Mouse (Mus musculus) ES-Bruce4 (cell line): ENCODE measurements around the gene Oscp1. TPM values are rescaled to one million over a fixed set of nuclear protein-coding genes. Genes with fewer than 3 reads are reported as not detected.

ENCODE experiments used
- H3K27ac ChIP-seq: 2 replicates; pipeline ENCODE4 v1.5.1; 2012; ENCODE audit warnings: low read length, inconsistent platforms; ENCODE audit not compliant: insufficient read depth
- H3K27me3 ChIP-seq: 2 replicates; pipeline ENCODE4 v1.6.1; 2012; ENCODE audit warnings: mild to moderate bottlenecking, low read length, inconsistent platforms; ENCODE audit not compliant: control insufficient read depth, poor library complexity, insufficient read depth, severe bottlenecking
- H3K36me3 ChIP-seq: 2 replicates; pipeline ENCODE4 v1.6.1; 2012; ENCODE audit warnings: inconsistent platforms, mild to moderate bottlenecking, low read length, moderate library complexity; ENCODE audit not compliant: control insufficient read depth, poor library complexity, insufficient read depth, severe bottlenecking
- H3K4me1 ChIP-seq: one replicate; pipeline ENCODE4 v1.8.1; 2011; ENCODE audit warnings: low read length; ENCODE audit not compliant: control insufficient read depth, insufficient read depth
- H3K4me3 ChIP-seq: 2 replicates; pipeline ENCODE4 v1.5.1; 2011; ENCODE audit warnings: low read depth, mild to moderate bottlenecking, low read length
- H3K9ac ChIP-seq: 2 replicates; pipeline ENCODE4 v1.6.1; 2012; ENCODE audit warnings: low read depth, mild to moderate bottlenecking, inconsistent platforms; ENCODE audit not compliant: poor library complexity, severe bottlenecking
- H3K9me3 ChIP-seq: replicated peaks from 2 replicates; pipeline ENCODE4 v1.6.1; 2012; ENCODE audit warnings: mild to moderate bottlenecking, low read length, inconsistent platforms; ENCODE audit not compliant: control insufficient read depth, poor library complexity, insufficient read depth, severe bottlenecking
- CTCF ChIP-seq: IDR thresholded peaks from one replicate; pipeline ENCODE4 v1.8.1; 2011; ENCODE audit warnings: low read depth, low read length
- EP300 ChIP-seq: IDR thresholded peaks from 2 replicates; pipeline ENCODE4 v1.6.1; 2011; ENCODE audit warnings: low read depth, low read length; ENCODE audit not compliant: insufficient read depth
- POLR2A ChIP-seq: IDR thresholded peaks from one replicate; pipeline ENCODE4 v1.8.1; 2011; ENCODE audit warnings: low read length; ENCODE audit not compliant: insufficient read depth
- polyA plus RNA-seq: library from polyadenylated mRNA; stranded (reverse); fragments of >200 nt; gene quantifications from 2 replicates; pipeline ENCODE4 v1.2.4, GENCODE M21; 2011; ENCODE audit warnings: low read depth; ENCODE audit not compliant: missing spikeins, insufficient read depth, insufficient read length

The Oscp1 gene
- polyA plus RNA-seq, 1 experiment = 5.3 TPM

GRCm38 (mm10) chr4:126027980-126028379 lies 30.4 kb upstream of the Oscp1 start:
- Histone ChIP-seq H3K4me3 (no peak overlapping the region), H3K27me3 (no peaks in the 10 kb centered on the region), H3K9ac (no peak overlapping the region), H3K4me1 (no peaks in the 10 kb centered on the region), H3K27ac (no peak overlapping the region), H3K9me3 (no peaks in the 10 kb centered on the region), H3K36me3 (no peaks in the 10 kb centered on the region)
- TF ChIP-seq POLR2A = no peak
- TF ChIP-seq EP300 = no peak
- TF ChIP-seq CTCF = no peak

GRCm38 (mm10) chr4:126029042-126029441 lies 29.3 kb upstream of the Oscp1 start:
- TF ChIP-seq EP300 (no peak), POLR2A (no peak), CTCF (no peak)
- no peaks in the 10 kb centered on the region for H3K27me3 ChIP-seq
- no peak overlapping the region for H3K9ac ChIP-seq
- no peaks in the 10 kb centered on the region for H3K9me3 ChIP-seq
- H3K4me3 ChIP-seq = no peak overlapping the region
- H3K27ac ChIP-seq = no peak overlapping the region
- H3K4me1 ChIP-seq = no peaks in the 10 kb centered on the region
- no peaks in the 10 kb centered on the region for H3K36me3 ChIP-seq

DNA sequence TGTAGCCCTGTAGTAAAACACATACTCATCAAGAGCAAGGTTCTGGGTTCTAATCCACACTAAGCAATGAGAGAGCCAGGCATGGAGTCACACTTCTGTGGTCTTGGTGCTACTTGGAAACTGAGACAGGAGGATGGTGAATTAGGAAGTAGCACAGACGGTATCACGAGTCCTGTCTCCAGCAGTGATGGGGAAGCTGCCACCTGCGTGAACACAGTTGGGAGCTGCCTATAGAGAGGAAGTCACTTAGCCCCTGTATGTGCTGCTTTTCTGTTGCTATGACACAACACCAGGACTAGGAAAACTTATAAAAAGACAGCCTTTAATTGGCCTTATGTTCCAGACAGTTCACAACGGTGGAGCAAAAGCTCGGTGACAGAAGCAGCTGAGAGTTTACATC lies 27.7 kb upstream of the Oscp1 start:
- Histone ChIP-seq H3K9me3 (no peaks in the 10 kb centered on the region), H3K4me3 (no peak overlapping the region), H3K27ac (no peak overlapping the region), H3K9ac (no peak overlapping the region), H3K27me3 (no peaks in the 10 kb centered on the region), H3K36me3 (no peaks in the 10 kb centered on the region), H3K4me1 (no peaks in the 10 kb centered on the region)
- TF ChIP-seq CTCF (no peak), POLR2A (no peak), EP300 (no peak)

DNA sequence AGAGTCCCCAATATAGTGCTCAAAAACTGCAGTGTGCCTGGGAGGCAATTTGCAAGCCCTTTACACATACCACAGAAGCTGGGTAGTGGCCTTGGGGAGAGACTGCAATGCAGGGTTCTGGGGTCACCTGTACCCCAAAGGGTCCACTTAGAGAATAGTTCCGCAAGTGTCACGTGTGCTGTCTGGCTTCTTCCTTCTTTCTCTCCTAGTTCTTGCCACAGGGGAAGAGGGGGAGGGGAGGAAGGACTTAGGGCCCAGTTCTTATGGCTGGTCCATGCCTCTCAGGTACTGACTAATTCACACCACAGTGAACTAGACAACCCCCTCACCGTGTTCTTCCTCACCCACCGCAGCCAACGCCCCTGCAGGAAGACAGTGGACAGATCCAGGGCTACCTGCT lies 23.0 kb upstream of the Oscp1 start:
- H3K4me1 ChIP-seq = no peaks in the 10 kb centered on the region
- TF ChIP-seq EP300 (no peak), POLR2A (no peak), CTCF (no peak)
- no peaks in the 10 kb centered on the region for H3K9me3 ChIP-seq
- no peak overlapping the region for H3K4me3 ChIP-seq
- H3K27ac ChIP-seq = no peak overlapping the region
- no peak overlapping the region for H3K9ac ChIP-seq
- no peaks in the 10 kb centered on the region for H3K36me3 ChIP-seq
- no peaks in the 10 kb centered on the region for H3K27me3 ChIP-seq

DNA sequence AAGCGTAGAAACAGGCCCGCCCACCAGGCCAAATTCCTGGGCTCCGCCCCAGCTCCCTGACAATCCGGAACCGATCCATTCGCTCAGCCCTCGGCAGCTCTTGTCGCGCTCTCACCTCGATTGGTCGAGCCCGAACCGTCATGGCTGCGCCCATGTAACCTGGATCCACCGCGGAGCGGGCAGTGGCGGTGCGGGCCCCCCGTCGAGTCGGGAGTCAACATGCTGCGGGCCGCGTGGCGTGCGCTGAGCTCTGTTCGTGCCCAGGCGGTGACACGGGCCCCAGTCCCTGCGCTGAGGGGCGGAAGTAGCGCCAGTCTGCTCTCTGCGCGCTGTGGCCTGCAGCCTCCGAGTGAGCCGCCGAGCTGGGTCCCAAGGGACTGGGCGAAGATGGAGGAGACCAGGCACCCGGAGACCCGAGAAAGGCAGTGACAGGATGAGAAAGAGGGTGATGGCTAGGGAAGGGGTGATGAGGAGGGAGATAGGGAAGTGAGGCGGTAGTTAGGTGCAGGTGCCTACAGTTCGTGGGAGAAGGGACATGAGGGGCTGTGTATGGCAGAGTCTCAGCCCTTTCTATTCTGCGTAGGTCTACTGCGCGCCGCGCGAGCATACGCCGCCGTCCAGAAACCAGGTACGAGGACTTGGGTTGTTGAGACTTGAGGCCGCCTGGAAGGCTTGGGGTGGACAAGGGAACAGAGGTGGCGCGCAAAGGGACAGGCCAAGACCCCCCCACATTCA lies 11.3 kb upstream of the Oscp1 start, which contains the start of gene Mrps15:
Gene Mrps15 (plus strand): TSS at position 75 of the 735 bp plus-strand sequence.
- Histone ChIP-seq H3K36me3 (peaks cover 10% of the 10 kb centered on the region; the same call in 1 of the 2 replicates), H3K27ac (0 out of 2 replicates have a peak within 1 kb of the TSS, but pooled peaks have one; percentile 10), H3K27me3 (no peaks in the 10 kb centered on the region), H3K4me3 (peak within 1 kb of the TSS; percentile 98), H3K9ac (peak within 1 kb of the TSS; percentile 73), H3K4me1 (no peaks in the 10 kb centered on the region), H3K9me3 (no peaks in the 10 kb centered on the region)
- no peak for TF ChIP-seq CTCF
- TF ChIP-seq EP300 = peak; percentile 51; the same call in 1 of the 2 replicates

DNA sequence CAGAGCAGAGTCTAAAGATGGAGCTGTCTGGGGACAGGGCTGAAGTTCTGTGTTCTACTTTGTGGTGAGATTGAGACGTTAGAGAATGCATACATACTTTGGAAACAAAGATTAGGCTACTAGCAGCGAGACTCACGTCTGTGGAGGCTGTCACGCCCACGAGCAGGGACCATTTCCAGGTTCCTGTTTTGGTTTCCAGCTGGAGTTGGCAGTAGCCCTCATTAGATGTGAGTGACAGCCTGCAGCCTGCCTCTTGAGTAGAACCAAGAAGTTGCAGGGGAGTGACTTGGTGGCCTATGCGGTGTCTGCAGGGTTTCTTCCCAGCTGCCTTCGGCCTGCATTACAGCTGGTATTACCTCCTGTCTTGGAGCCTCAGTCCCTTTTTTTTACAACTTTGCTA lies 6.7 kb upstream of the Oscp1 start:
- TF ChIP-seq CTCF = no peak
- no peak for TF ChIP-seq EP300
- no peak for TF ChIP-seq POLR2A
- H3K9me3 ChIP-seq = no peaks in the 10 kb centered on the region
- H3K36me3 ChIP-seq = peaks cover 20% of the 10 kb centered on the region
- H3K27ac ChIP-seq = no peak overlapping the region
- no peaks in the 10 kb centered on the region for H3K27me3 ChIP-seq
- H3K4me1 ChIP-seq = peaks cover 3% of the 10 kb centered on the region
- no peak overlapping the region for H3K9ac ChIP-seq
- no peak overlapping the region for H3K4me3 ChIP-seq
